Mouse (Mus musculus) stomach, postnatal 0 days (tissue): ENCODE measurements around the gene Rpl18a. TPM values are rescaled to one million over a fixed set of nuclear protein-coding genes. Genes with fewer than 3 reads are reported as not detected.
A peak's percentile ranks its signal among the peaks of the same experiment; 100 is the strongest.

ENCODE experiments used
- ATAC-seq: fragments of 200-750 bp; cut with Nextera tagmentation; 2 replicates; pipeline ENCODE4 v1.8.0; 2017; ENCODE audit not compliant: low FRiP score, low TSS enrichment
- DNase-seq: peaks from one replicate; pipeline ENCODE4 v3.0.0-alpha.2; 2016; ENCODE audit warnings: low spot score
- H3K27ac ChIP-seq: fragments of 300-500 bp; sonication (generic); replicated peaks from 2 replicates; pipeline ENCODE4 v1.5.1; 2014; ENCODE audit warnings: mild to moderate bottlenecking, control low read depth
- H3K27me3 ChIP-seq: fragments of 300-500 bp; sonication (generic); 2 replicates; pipeline ENCODE4 v1.6.1; 2014; ENCODE audit warnings: low read length; ENCODE audit not compliant: control insufficient read depth, insufficient read depth
- H3K36me3 ChIP-seq: fragments of 300-500 bp; sonication (generic); 2 replicates; pipeline ENCODE4 v1.6.1; 2014; ENCODE audit warnings: low read length, mixed read lengths; ENCODE audit not compliant: control insufficient read depth, insufficient read depth
- H3K4me1 ChIP-seq: fragments of 300-500 bp; sonication (generic); replicated peaks from 2 replicates; pipeline ENCODE4 v1.6.1; 2014; ENCODE audit warnings: antibody characterized with exemption; ENCODE audit not compliant: control insufficient read depth, insufficient read depth
- H3K4me2 ChIP-seq: fragments of 300-500 bp; sonication (generic); replicated peaks from 2 replicates; pipeline ENCODE4 v1.6.1; 2014; ENCODE audit warnings: low read depth, mild to moderate bottlenecking, control low read depth, moderate library complexity
- H3K4me3 ChIP-seq: fragments of 300-500 bp; sonication (generic); 2 replicates; pipeline ENCODE4 v1.5.1; 2014; ENCODE audit warnings: low read depth, low read length, control low read depth
- H3K9ac ChIP-seq: fragments of 300-500 bp; sonication (generic); 2 replicates; pipeline ENCODE4 v1.6.1; 2014; ENCODE audit warnings: mild to moderate bottlenecking, low read length, control low read depth, mixed read lengths
- H3K9me3 ChIP-seq: fragments of 300-500 bp; sonication (generic); 2 replicates; pipeline ENCODE4 v1.6.1; 2016; ENCODE audit warnings: low read length; ENCODE audit not compliant: control insufficient read depth
- CTCF ChIP-seq: IDR thresholded peaks from 2 replicates; pipeline ENCODE4 v1.5.1; 2016; ENCODE audit warnings: antibody characterized with exemption, low read depth, mild to moderate bottlenecking, moderate library complexity
- EP300 ChIP-seq: optimal IDR thresholded peaks from 2 replicates; pipeline ENCODE3; 2016; ENCODE audit warnings: antibody characterized with exemption
- WGBS: fragments of 180-500 bp; shearing (Covaris S2); extraction: QIAGEN DNeasy Blood & Tissue Kit; methylation state at CpG from one replicate; pipeline ENCODE4 v1.1.7; 2014; 5-methylcytosine and 5-hydroxymethylcytosine counted together
- polyA plus RNA-seq: library from polyadenylated mRNA; unstranded; fragments of >200 nt; fragmentation: Nextera tagmentation; extraction: Ambion mirVana; gene quantifications from 2 replicates; pipeline ENCODE4 v1.2.1, GENCODE M21; 2015

The Rpl18a gene
- polyA plus RNA-seq, 1 experiment from 2014 or later, result 4,207 TPM

DNA sequence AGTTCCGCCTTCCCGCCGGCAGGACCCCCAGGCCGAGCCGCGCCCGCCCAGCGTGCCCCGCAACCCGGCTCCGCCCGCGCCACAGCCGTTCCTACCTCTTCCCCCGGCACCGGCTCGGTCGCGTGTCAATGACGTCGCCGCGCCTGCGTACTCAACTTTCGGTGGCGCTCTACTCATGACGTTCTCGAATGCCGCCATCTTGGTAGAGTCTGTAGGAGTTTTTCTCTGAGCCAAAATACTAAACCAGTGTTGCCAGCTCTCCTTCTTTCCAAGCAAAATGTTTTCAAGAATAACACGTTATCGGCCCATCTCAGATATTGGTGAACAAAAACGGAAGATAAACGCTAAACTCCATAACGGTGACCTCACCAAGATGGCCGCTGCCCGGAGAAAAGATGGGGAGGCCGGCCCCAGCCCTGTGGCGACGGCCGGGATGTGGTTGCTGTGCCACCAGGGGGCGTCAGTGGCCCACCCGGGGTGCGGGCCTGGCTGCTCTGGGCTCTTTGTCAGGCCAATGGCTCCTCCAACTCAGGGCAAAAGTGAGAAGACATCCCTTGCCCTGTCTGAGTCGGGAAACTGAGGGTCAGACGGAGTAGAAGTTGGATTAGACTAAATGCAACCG lies 23.7 kb downstream of the Rpl18a start, which contains the start of gene Ccdc124:
TSS of gene Ccdc124 (minus strand) at position 572 of the 622 bp plus-strand sequence.
- peak; percentile 95 for DNase-seq

DNA sequence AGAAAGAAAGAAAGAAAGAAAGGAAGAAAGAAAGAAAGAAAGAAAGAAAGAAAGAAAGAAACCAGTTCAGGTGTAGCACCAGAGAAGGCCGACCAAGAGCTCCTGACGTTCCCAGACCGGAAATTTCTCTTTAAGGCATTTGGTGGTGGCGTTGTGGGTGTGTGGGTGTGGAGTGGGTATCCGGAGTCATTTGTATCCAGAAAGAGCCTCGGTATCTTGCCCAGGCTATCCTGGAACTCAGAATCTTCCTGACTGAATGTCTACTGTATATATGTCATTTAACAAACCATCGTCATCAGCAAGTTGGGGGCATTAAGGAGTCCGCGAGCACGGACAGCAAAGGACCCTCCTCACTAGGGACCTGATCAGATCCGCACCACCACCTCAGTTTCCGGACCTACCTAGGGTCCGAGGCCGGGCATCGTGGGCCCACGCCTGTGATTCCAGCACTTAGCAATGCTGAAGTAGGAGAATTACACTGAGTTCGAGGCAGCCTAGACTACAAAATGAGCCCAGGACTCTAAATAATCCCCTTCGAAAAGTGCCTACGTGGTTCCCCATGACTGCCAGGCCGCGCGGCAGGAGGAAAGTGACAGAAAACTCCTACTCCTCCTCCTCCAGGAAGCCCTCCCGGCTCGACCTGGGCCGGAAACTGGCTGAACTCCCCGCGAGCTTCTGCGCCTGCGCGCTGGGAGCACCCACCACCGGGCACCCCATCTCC lies 24.4 kb downstream of the Rpl18a start:
- WGBS, result 3% methylated on average over 30 of the region's 31 CpGs
- no peaks in the 10 kb centered on the region for H3K27me3 ChIP-seq
- peak overlapping the region; percentile 91 for H3K4me2 ChIP-seq
- peak overlapping the region; percentile 81 for H3K27ac ChIP-seq
- 0 out of 2 replicates have a peak, but pooled peaks cover 2% of the 10 kb centered on the region for H3K36me3 ChIP-seq
- H3K4me1 ChIP-seq, result no peaks in the 10 kb centered on the region
- ATAC-seq (peak; percentile 1; the same call in 1 of the 2 replicates), DNase-seq (no peak)
- TF ChIP-seq EP300 (no peak), CTCF (no peak)
- peak overlapping the region; percentile 84 for H3K9ac ChIP-seq
- H3K4me3 ChIP-seq, result peak overlapping the region; percentile 82
- H3K9me3 ChIP-seq, result no peaks in the 10 kb centered on the region

More for the DNA sequence above, 23.7 kb downstream of the Rpl18a start, which contains the start of gene Ccdc124:
- ATAC-seq, result peak; percentile 89
- Histone ChIP-seq H3K4me3 (peak within 1 kb of the TSS; percentile 82), H3K27me3 (no peaks in the 10 kb centered on the region), H3K27ac (peak within 1 kb of the TSS; percentile 81), H3K9me3 (no peaks in the 10 kb centered on the region), H3K9ac (peak within 1 kb of the TSS; percentile 84), H3K36me3 (no peaks in the 10 kb centered on the region), H3K4me2 (peak within 1 kb of the TSS; percentile 91), H3K4me1 (no peaks in the 10 kb centered on the region)
- TF ChIP-seq EP300 (no peak), CTCF (peak; percentile 98)
- under 1% methylated on average over 45 of the region's 46 CpGs for WGBS

- H3K9ac ChIP-seq, result no peak overlapping the region
- TF ChIP-seq CTCF (no peak), EP300 (no peak)
- H3K9me3 ChIP-seq, result no peaks in the 10 kb centered on the region
- DNase-seq (no peak), ATAC-seq (no peak)
- H3K4me1 ChIP-seq, result no peaks in the 10 kb centered on the region
- H3K4me3 ChIP-seq, result no peak overlapping the region
- H3K36me3 ChIP-seq, result 0 out of 2 replicates have a peak, but pooled peaks cover 2% of the 10 kb centered on the region
- no peak overlapping the region for H3K4me2 ChIP-seq
- H3K27me3 ChIP-seq, result no peaks in the 10 kb centered on the region
- no peak overlapping the region for H3K27ac ChIP-seq
- WGBS, result 80% methylated on average over 5 of the region's 5 CpGs
Measured at GRCm38 (mm10) chr8:70871195-70871807, 25.9 kb downstream of the Rpl18a start.

- peak; percentile 83 for DNase-seq
- Histone ChIP-seq H3K27ac (no peak overlapping the region), H3K9ac (no peak overlapping the region), H3K36me3 (0 out of 2 replicates have a peak, but pooled peaks cover 2% of the 10 kb centered on the region), H3K27me3 (no peaks in the 10 kb centered on the region), H3K4me1 (no peaks in the 10 kb centered on the region), H3K4me2 (no peak overlapping the region), H3K9me3 (no peaks in the 10 kb centered on the region), H3K4me3 (no peak overlapping the region)
- 45% methylated on average over 16 of the region's 16 CpGs for WGBS
- ATAC-seq, result peak; percentile 38
- TF ChIP-seq EP300 (no peak), CTCF (peak; percentile 95)
Measured at GRCm38 (mm10) chr8:70869601-70870041, 27.6 kb downstream of the Rpl18a start.

DNA sequence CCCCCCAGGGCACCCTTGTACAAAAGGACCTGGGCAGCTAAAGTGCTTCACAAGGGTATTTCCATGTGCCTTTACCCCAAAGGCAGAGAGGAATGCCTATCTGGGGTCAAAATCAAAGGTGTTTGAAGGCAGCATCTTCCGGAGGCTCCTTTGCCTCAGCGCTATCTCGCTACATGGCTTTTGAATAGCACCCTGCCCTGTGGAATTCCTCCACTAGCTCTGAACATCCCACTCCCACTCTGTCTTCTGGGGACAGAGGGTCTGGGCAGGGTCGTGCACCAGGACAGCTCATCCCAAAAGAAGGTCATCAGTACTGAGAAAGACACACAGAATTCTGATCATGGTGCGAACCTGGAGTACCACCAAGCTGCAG lies 28.0 kb downstream of the Rpl18a start:
- DNase-seq, result no peak
- no peak overlapping the region for H3K27ac ChIP-seq

More for the DNA sequence above, 28.0 kb downstream of the Rpl18a start:
- peaks cover under 1% of the 10 kb centered on the region; the same call in 1 of the 2 replicates for H3K4me1 ChIP-seq
- H3K36me3 ChIP-seq, result 0 out of 2 replicates have a peak, but pooled peaks cover 2% of the 10 kb centered on the region
- no peak for TF ChIP-seq CTCF
- no peak for TF ChIP-seq EP300
- no peak overlapping the region; the same call in 1 of the 2 replicates for H3K4me2 ChIP-seq
- no peak for ATAC-seq
- no peak overlapping the region for H3K4me3 ChIP-seq
- 39% methylated on average over 5 of the region's 5 CpGs for WGBS
- no peaks in the 10 kb centered on the region for H3K9me3 ChIP-seq
- H3K9ac ChIP-seq, result no peak overlapping the region
- H3K27me3 ChIP-seq, result no peaks in the 10 kb centered on the region
